Mouse (Mus musculus) intestine, postnatal 0 days (tissue): ENCODE results near the gene Herc3. TPM values are rescaled to one million over a fixed set of nuclear protein-coding genes. Genes with fewer than 3 reads are reported as not detected.

Experiments
- ATAC-seq: fragments of 200-750 bp; cut with Nextera tagmentation; 2 replicates; pipeline ENCODE4 v1.8.0; 2017; ENCODE audit warnings: mild to moderate bottlenecking, moderate TSS enrichment, moderate library complexity
- H3K27ac ChIP-seq: fragments of 300-500 bp; sonication (generic); 2 replicates; pipeline ENCODE4 v1.5.1; 2014; ENCODE audit warnings: mild to moderate bottlenecking, low read depth, low read length, moderate library complexity
- H3K27me3 ChIP-seq: fragments of 300-500 bp; sonication (generic); replicated peaks from 2 replicates; pipeline ENCODE4 v1.6.1; 2014; ENCODE audit warnings: low read length, mixed read lengths; ENCODE audit not compliant: control insufficient read depth, insufficient read depth
- H3K36me3 ChIP-seq: fragments of 300-500 bp; sonication (generic); 2 replicates; pipeline ENCODE4 v1.6.1; 2014; ENCODE audit warnings: mild to moderate bottlenecking, moderate library complexity; ENCODE audit not compliant: control insufficient read depth, insufficient read depth
- H3K4me1 ChIP-seq: fragments of 300-500 bp; sonication (generic); replicated peaks from 2 replicates; pipeline ENCODE4 v1.6.1; 2014; ENCODE audit warnings: antibody characterized with exemption, low read length, mixed read lengths; ENCODE audit not compliant: control insufficient read depth, insufficient read depth
- H3K4me2 ChIP-seq: fragments of 300-500 bp; sonication (generic); replicated peaks from 2 replicates; pipeline ENCODE4 v1.6.1; 2014; ENCODE audit warnings: low read depth, mild to moderate bottlenecking, moderate library complexity
- H3K4me3 ChIP-seq: fragments of 300-500 bp; sonication (generic); 2 replicates; pipeline ENCODE4 v1.5.1; 2014; ENCODE audit warnings: low read depth, low read length
- H3K9ac ChIP-seq: fragments of 300-500 bp; sonication (generic); 2 replicates; pipeline ENCODE4 v1.6.1; 2014; ENCODE audit warnings: mild to moderate bottlenecking, low read depth, low read length
- H3K9me3 ChIP-seq: fragments of 300-500 bp; sonication (generic); 2 replicates; pipeline ENCODE4 v1.6.1; 2016; ENCODE audit warnings: mixed run types; ENCODE audit not compliant: control insufficient read depth
- CTCF ChIP-seq: sonication (generic); IDR thresholded peaks from 2 replicates; pipeline ENCODE4 v1.5.1; 2016; ENCODE audit warnings: low read depth, mild to moderate bottlenecking, control low read depth, antibody characterized with exemption, moderate library complexity
- WGBS: fragments of 180-500 bp; shearing (Covaris S2); extraction: QIAGEN DNeasy Blood & Tissue Kit; methylation state at CpG from one replicate; pipeline ENCODE4 v1.1.7; 2014; 5-methylcytosine and 5-hydroxymethylcytosine counted together
- polyA plus RNA-seq: library from polyadenylated mRNA; unstranded; fragments of >200 nt; fragmentation: Nextera tagmentation; extraction: Ambion mirVana; gene quantifications from 2 replicates; pipeline ENCODE4 v1.2.1, GENCODE M21; 2015

Gene Herc3
- polyA plus RNA-seq, 1 experiment from 2014 or later: 14.3 TPM

- Histone ChIP-seq H3K36me3 (peaks cover 11% of the 10 kb centered on the region), H3K4me1 (no peaks in the 10 kb centered on the region), H3K27ac (no peak overlapping the region), H3K9ac (no peak overlapping the region), H3K27me3 (no peaks in the 10 kb centered on the region), H3K4me2 (no peak overlapping the region), H3K9me3 (no peaks in the 10 kb centered on the region), H3K4me3 (no peak overlapping the region)
- ATAC-seq: no peak
- no peak for TF ChIP-seq CTCF
Measured at GRCm38 (mm10) chr6:58964565-58964964, 133.3 kb downstream of the Herc3 start.

- no peaks in the 10 kb centered on the region for H3K27me3 ChIP-seq
- H3K9ac ChIP-seq: 0 out of 2 replicates have a peak overlapping the region, but pooled peaks have one; percentile 17
- H3K4me2 ChIP-seq: 0 out of 2 replicates have a peak overlapping the region, but pooled peaks have one; percentile 9
- H3K4me3 ChIP-seq: no peak overlapping the region
- ATAC-seq: no peak
- peaks cover 11% of the 10 kb centered on the region for H3K36me3 ChIP-seq
- WGBS: 31% methylated on average over 12 of the region's 12 CpGs
- H3K27ac ChIP-seq: no peak overlapping the region
- no peaks in the 10 kb centered on the region for H3K4me1 ChIP-seq
- no peak for TF ChIP-seq CTCF
- no peaks in the 10 kb centered on the region for H3K9me3 ChIP-seq
Measured at GRCm38 (mm10) chr6:58965071-58965831, 134.0 kb downstream of the Herc3 start.

GRCm38 (mm10) chr6:58968272-58968671, 137.0 kb downstream of the Herc3 start:
- Histone ChIP-seq H3K27ac (peak overlapping the region; percentile 57), H3K9ac (no peak overlapping the region), H3K36me3 (peaks cover 11% of the 10 kb centered on the region), H3K4me1 (no peaks in the 10 kb centered on the region), H3K9me3 (no peaks in the 10 kb centered on the region), H3K4me2 (no peak overlapping the region), H3K27me3 (no peaks in the 10 kb centered on the region), H3K4me3 (no peak overlapping the region)
- WGBS: 33% methylated on average over 3 of the region's 3 CpGs
- peak; percentile 83 for ATAC-seq
- no peak for TF ChIP-seq CTCF

Other genes starting within 250 kb of the Herc3 start
- 143 and 158 TPM in 2 replicates for gene Abcg2, start 246.9 kb upstream of the Herc3 start, polyA plus RNA-seq
- gene Nap1l5, start 75.6 kb downstream of the Herc3 start, polyA plus RNA-seq: 9.8 and 10.7 TPM in 2 replicates
- gene Fam13a, start 193.1 kb downstream of the Herc3 start, polyA plus RNA-seq: 49.9 and 57.0 TPM in 2 replicates